In genomic region chr6:125321114-125321855, GRCm38 (mm10) we compare ENCODE assay signal across 11 mouse cellular contexts. TPM values are rescaled to one million over a fixed set of nuclear protein-coding genes. Genes with fewer than 3 reads are reported as not detected.
DNase-seq lines count a peak whose midpoint lies in the region; ATAC-seq lines count a peak whose summit lies in the region.
"Had no signal": no experiment of that assay in that cellular context is flagged by ENCODE, and none has a peak within 500 bp of the region (broad histone marks: within the 10 kb centered on the region; RNA-seq: fewer than 3 reads in every experiment).

No protein-coding gene starts in this region.

- no peak for DNase-seq in liver
- peak; percentile 71 to 83 for DNase-seq in kidney, postnatal 36 days
- DNase-seq in lung, postnatal 4 days: peak; percentile 62 to 85
- no peak for DNase-seq in urinary bladder, postnatal 10 days (ENCODE audit: low spot score)
- no peak for DNase-seq in spleen, postnatal 36 days (ENCODE audit: low spot score in 2 of 2)
- DNase-seq in right cerebral cortex, postnatal 36 days (ENCODE audit: low spot score in 2 of 2): no peak
- DNase-seq: embryo, embryonic 11 days; gastrocnemius, postnatal 10 days had no signal

- H3K4me1 ChIP-seq in liver, embryonic 12.5 days: peaks cover 5% of the 10 kb centered on the region; the same call in 1 of the 2 replicates

- H3K9me3 ChIP-seq in liver, embryonic 12.5 days (replicated peaks): no peaks in the 10 kb centered on the region

- no peak overlapping the region for H3K9ac ChIP-seq in liver, embryonic 12.5 days

- H3K4me3 ChIP-seq in liver, embryonic 12.5 days: no peak overlapping the region

- H3K27ac ChIP-seq in liver, embryonic 12.5 days: no peak overlapping the region

- H3K4me2 ChIP-seq in liver, embryonic 12.5 days: peak overlapping the region; percentile 13; the same call in 1 of the 2 replicates

- 8% methylated on average over 26 of the region's 26 CpGs for WGBS in liver, embryonic 12.5 days (ENCODE audit: insufficient replicate concordance)

- peaks cover 56% of the 10 kb centered on the region for H3K27me3 ChIP-seq in liver, embryonic 12.5 days (replicated peaks)

- ATAC-seq in liver, embryonic 12.5 days: no peak
- ATAC-seq in granulocyte monocyte progenitor cell, adult 5-6 weeks (replicated peaks; ENCODE audit: poor library complexity, severe bottlenecking): peak; percentile 8; the same call in 1 of the 2 replicates

- H3K36me3 ChIP-seq in liver, embryonic 12.5 days: no peaks in the 10 kb centered on the region

RNA-seq across cellular contexts. Expression of gene Scnn1a, which starts 0.8 kb away (rescaled TPM):
- 0.23 and 0.50 TPM in 2 replicates for polyA plus RNA-seq in liver, embryonic 12.5 days (2016; fragmentation: Nextera tagmentation; extraction: Ambion mirVana)
- total RNA-seq in granulocyte monocyte progenitor cell, adult 5-6 weeks (2014; fragmentation: Nextera tagmentation): 16.2 and 18.9 TPM in 2 replicates
- 1.4 and 1.8 TPM in 2 replicates for total RNA-seq in granulocyte monocyte progenitor cell, adult 5-6 weeks (2017)

RNA-seq across cellular contexts. Expression of gene Ltbr, which starts 7.6 kb away (rescaled TPM):
- polyA plus RNA-seq in liver, embryonic 12.5 days (2016; fragmentation: Nextera tagmentation; extraction: Ambion mirVana): 19.2 and 22.9 TPM in 2 replicates
- 36.4 and 50.3 TPM in 2 replicates for total RNA-seq in granulocyte monocyte progenitor cell, adult 5-6 weeks (2014; fragmentation: Nextera tagmentation)
- total RNA-seq in granulocyte monocyte progenitor cell, adult 5-6 weeks (2017): 29.9 and 36.3 TPM in 2 replicates

RNA-seq across cellular contexts. Expression of gene Tnfrsf1a, which starts 27.9 kb away (rescaled TPM):
- 23.0 and 23.4 TPM in 2 replicates for polyA plus RNA-seq in liver, embryonic 12.5 days (2016; fragmentation: Nextera tagmentation; extraction: Ambion mirVana)
- total RNA-seq in granulocyte monocyte progenitor cell, adult 5-6 weeks (2014; fragmentation: Nextera tagmentation): 89.1 and 104 TPM in 2 replicates
- 54.4 and 88.8 TPM in 2 replicates for total RNA-seq in granulocyte monocyte progenitor cell, adult 5-6 weeks (2017)

RNA-seq across cellular contexts. Expression of gene Tuba3a, which starts 35.4 kb away (rescaled TPM):
- not detected in 2 replicates for polyA plus RNA-seq in liver, embryonic 12.5 days (2016; fragmentation: Nextera tagmentation; extraction: Ambion mirVana)
- not detected in 2 replicates for total RNA-seq in granulocyte monocyte progenitor cell, adult 5-6 weeks (2014; fragmentation: Nextera tagmentation)
- not detected in 2 replicates for total RNA-seq in granulocyte monocyte progenitor cell, adult 5-6 weeks (2017)
- total RNA-seq: gastrocnemius, postnatal 10 days; left cerebral cortex, postnatal 25 days had no signal

RNA-seq across cellular contexts. Expression of gene Plekhg6, which starts 59.3 kb away (rescaled TPM):
- 0.37 and 0.39 TPM in 2 replicates for polyA plus RNA-seq in liver, embryonic 12.5 days (2016; fragmentation: Nextera tagmentation; extraction: Ambion mirVana)
- not detected in 2 replicates for total RNA-seq in granulocyte monocyte progenitor cell, adult 5-6 weeks (2014; fragmentation: Nextera tagmentation)
- not detected in 2 replicates for total RNA-seq in granulocyte monocyte progenitor cell, adult 5-6 weeks (2017)

Comparison
In these comparisons a context has a peak if more than half of its experiments do, and no peak if none do; other contexts are left out.
1. DNase-seq: peak in kidney, postnatal 36 days (2 of 2) and lung, postnatal 4 days (2 of 2); none in liver (single experiment), urinary bladder, postnatal 10 days (single experiment), spleen, postnatal 36 days (0 of 2) and right cerebral cortex, postnatal 36 days (0 of 2).